Mouse (Mus musculus) megakaryocyte, adult 5-6 weeks (primary cell): Measurements from ENCODE around the gene 1110002E22Rik. TPM values are rescaled to one million over a fixed set of nuclear protein-coding genes. Genes with fewer than 3 reads are reported as not detected.

Experiments
- ATAC-seq: 2 replicates; pipeline ENCODE4 v1.8.0; 2016; ENCODE audit warnings: mild to moderate bottlenecking, inconsistent platforms; ENCODE audit not compliant: poor library complexity, severe bottlenecking
- total RNA-seq, 2 experiments: library from RNA; stranded (forward) in 1 of 2; stranded (reverse) in 1 of 2; fragments of 153-499, 151-499 nt in 1 of 2; fragments of 221-1000, 200-1000 nt in 1 of 2; gene quantifications; 2 replicates each; pipeline versions ENCODE4 v1.2.3 to v1.2.4; 2015 to 2017

1110002E22Rik gene
- total RNA-seq (2015) (not detected in 2 replicates), total RNA-seq (2017) (not detected in 2 replicates)

DNA sequence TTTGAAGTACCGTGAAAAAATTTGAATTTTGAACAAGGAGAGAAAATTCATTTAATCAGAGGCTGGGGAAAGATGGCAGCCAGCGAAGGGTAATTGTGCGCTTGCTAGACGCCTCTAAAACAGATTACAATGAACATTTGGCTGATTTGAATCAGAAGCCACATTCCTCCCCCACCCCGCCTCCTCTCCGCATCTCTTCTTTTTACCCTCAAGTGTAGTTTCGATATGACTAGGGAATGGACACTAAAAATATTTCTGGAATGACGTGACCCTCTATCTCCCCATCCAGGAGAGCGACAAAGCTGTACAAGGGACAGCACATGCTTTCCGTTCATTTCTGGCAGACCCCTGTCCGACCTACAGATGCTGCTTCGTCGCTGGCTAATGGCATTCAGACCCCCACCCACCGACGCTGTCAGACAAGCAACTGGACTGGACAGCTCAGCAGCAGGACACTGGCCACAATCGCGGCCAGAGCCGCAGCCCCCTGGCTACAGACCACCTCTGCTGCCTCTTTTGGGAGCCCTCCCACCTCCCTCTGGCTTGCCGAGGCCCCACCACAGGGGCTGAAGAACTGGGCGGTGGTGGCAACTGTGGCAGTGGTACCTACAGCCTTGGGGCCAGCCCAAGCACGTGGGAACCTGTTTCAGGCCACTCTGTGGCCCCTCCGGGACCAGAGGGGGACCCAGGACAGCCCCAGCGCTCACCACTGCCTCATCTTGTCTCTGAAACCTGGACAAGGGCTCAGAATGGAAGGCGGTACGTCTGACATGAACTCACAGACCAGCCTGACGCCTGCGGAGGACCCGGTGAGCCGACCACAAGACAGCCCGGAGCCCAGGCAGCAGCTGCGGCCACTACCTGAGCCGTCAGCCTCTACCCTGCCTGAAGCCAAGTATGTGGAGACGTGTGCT, at the start of gene 1110002E22Rik:
1110002E22Rik (plus strand) TSS at position 321 of the 914 bp plus-strand sequence.
- ATAC-seq, result no peak

DNA sequence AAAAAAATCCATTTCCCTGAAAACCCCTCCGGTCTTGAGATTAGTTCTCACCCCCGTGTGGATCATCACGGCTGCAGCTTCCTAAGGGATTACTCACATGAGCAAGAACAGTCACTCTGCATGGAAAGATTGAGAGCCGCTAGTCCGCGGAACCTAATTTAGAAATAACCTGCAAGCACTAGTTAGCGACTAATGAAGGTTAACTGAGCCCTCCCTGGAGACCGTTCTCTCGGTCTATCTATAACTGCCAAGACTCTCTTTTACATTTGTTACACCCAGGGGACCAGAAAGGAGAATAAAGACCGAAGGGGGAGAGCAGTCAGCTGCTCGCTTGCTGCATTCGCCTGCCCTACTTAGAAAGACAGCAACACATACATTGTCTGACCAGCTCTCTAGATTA, 48.0 kb upstream of the 1110002E22Rik start:
- no peak for ATAC-seq

DNA sequence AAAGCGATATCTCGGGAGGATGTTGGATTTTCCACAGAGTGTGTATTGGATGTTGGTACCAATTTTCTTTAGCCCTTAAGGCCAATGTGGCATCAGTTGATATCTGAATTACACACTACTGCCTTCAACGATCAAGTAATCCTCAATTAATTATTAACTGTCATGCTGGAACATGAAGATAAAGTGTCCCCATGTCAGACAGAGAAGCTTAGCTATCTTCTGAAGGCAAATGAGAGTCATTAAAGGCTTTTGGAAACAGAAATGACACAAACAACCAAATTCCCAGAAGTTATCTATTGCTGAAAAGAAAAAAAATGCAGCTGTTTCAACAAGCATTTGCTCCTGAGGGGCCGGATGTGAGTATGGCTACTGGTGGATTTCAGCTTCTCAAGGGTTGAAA, 42.8 kb upstream of the 1110002E22Rik start:
- no peak for ATAC-seq

DNA sequence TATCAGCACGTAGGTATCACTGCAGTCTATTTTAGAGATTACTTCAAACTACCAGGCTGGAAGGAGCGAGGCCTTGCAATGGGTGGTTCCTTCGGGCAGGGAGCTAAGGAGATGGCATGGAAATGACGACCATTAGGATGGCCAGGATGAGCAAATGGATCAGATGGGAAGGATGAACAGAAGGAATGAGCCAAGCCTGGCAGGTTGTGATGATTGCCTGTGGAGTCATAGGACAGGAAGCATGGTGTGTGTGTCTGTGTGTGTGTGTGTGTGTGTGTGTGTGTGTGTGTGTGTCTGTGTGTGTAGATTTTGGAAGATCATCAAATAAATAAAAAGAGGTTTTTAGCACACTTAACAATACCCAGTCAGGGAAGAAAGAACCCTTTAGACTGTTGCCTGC, 42.2 kb upstream of the 1110002E22Rik start:
- no peak for ATAC-seq

DNA sequence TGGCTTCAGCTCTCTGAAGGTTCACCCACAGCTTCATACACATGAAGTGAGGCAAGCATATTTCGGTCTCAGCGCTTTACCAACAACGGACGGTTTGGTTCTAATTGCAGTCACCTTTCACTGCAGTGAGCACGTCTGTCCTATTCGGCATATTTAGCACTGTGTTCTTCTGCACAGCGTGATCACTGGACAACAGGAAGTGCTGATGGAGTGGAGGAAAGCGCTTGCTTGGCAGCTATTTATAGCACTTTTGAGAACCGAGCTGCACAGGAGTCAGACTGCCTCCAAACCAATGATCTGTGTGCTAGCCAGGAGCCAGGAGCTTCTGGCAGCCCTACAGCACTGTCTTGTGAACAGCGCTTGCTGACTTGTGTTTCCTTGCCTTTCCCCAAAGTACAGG, 38.6 kb upstream of the 1110002E22Rik start:
- ATAC-seq, result no peak

DNA sequence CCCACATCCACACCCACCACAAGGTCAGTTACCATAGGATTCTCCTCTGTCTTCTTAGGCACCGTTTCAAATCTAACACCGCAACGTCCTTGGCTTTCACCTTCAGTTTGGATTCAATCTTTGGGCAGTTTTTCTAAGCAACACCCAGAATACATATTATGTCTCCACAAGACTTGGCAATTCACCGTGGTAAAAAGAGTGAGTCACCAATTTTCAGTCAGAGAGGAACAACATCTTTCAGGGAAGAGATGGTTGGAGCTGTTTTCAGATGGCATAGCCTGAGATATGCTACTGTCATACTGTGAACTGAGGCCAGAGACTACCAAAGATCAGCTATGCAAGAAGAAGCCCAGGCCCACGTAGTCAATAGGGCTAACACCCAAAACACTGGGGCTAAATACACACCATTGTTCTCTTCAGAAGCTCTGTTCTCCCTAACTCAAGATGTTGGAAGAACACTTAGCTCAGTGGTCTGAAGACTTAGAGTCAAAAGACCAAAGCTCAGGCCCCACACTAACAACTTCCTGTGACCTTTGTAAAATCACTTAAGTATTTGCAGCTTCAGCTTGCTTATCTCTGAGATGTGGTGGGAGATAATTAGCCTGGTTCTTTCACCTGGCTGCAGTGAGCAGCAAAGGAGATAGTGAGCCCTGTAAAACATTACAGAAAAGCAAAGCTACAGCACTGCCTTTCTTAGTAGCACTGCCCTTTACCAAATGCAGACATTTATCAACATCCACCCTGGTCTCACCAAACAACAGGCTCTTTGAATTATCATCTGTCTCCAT, 37.1 kb upstream of the 1110002E22Rik start:
- 0 out of 2 replicates have a peak, but pooled peaks have one; percentile 15 for ATAC-seq

DNA sequence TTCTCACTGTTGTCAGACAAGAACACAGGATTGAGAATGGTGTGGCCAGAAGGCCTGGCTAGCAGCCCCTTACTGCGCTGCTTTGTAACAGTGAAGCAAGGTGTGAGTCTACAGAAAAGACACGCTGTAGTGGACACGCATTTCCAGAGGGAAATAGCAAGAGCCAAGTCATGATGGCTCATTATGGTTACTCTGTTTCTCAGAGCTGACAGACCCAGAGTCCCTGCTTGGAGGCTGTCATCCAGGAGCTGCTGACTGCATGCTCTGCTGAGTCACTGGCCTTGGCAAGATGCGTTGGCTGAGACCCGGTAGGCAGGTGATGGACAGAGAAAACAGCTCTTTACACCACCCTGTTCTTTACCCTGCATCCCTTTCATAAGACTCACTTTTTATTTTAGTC, 35.5 kb upstream of the 1110002E22Rik start:
- no peak for ATAC-seq

DNA sequence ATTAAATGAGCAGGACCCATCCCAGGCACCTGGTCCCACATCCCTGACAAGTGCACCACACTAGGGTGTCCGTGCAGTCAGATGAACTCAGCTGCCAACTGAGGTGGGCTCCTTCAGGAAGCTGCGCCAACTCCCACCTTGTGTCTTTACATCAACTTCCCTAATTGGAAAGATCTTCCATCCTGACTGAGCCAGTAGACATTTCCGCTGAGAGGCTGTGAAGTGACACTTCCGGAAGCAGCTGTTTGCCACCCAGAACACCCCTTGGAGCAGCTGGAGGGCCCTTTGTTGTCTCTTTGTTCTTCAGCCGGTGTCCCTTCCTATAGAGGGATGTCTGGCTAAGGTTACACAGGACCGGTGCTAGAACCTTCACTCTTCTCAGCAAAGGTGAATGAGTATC, 34.3 kb upstream of the 1110002E22Rik start:
- no peak for ATAC-seq

DNA sequence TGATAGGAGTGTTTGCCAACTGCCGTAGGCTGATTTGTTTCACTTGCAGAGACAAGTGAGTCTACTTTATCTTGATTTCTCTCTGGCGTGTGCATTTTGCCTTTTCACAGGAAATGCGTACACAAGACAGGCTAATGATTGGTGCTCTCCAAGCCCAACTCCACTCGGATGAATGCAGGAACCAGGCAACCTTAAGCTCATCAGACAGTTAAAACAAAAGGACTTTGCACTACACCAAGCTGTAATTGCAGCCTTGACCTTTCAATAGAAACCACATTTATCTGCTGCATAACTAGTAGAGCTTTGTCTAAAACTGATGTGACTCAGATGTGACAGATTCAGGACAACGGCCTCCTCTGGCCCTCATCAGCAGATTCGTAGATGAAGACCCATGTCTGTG, 30.9 kb upstream of the 1110002E22Rik start:
- no peak for ATAC-seq

DNA sequence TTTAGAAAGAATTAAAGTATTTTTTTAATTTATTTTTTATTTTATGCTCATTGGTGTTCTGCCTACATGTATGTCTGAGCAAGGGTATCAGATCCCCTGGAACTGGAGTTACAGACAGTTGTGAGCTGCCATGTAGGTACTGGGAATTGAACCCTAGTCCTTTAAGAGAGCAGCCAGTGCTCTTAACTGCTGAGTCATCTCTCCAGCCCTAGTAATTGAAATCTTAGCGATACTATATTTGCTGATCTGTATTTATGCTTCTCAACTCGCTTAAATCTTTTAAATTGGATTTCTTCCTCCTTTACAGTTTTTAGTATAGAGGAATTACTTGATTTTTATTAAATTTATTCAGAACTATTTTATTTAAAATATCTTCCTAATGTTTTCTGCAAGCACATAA, 23.9 kb upstream of the 1110002E22Rik start:
- no peak for ATAC-seq

DNA sequence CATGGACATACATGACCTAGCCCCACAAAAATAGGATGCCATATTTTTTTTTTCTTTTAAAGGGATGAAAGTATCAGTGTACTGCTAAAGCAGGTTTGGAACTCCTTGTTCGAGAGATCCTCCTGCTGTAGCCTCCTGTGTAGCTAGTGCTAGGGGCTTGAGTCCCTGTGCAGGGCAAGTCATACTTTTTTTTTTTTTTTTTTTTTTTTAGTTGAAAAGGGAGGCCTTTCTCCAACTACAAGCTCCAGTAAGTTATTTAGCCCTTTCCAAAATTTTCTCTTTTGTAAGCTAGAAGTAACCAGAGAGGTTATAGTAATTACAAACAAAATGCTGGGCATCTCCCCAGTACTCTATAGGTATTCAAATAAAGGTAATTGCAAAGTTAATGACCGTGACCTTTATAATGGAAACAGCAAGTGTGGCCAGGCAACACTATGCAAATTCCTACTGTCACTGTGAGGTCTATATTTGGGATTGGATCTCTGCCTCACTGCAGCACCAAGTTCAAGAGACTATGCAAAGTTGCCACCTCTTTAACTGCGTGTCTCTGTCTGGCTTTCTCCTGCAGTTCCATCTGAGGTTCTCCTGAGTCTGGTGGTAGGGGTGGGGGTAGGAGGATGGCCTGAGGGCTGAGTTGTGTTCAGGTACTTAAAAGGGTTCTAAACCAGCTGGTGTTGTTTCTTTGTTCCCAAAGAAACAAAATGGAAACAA, 23.1 kb upstream of the 1110002E22Rik start:
- ATAC-seq, result no peak

DNA sequence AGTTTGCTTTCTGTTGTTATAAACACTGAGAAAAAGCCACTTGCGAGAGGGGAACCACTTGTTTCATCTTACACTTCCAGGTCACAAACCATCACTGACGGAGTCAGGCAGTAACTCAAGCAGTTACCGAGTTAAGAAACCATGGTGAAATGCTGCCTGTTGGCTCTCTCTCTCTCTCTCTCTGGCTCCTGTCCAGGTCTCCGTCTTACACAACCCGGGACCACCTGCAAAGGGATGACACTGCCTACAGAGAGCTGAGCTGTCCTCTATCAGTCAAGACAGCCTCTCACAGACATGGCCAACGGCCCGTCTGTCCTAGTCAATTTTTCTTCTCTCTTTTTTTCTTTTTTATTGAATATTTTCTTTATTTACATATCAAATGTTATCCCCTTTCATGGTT, 21.5 kb upstream of the 1110002E22Rik start:
- ATAC-seq, result no peak

DNA sequence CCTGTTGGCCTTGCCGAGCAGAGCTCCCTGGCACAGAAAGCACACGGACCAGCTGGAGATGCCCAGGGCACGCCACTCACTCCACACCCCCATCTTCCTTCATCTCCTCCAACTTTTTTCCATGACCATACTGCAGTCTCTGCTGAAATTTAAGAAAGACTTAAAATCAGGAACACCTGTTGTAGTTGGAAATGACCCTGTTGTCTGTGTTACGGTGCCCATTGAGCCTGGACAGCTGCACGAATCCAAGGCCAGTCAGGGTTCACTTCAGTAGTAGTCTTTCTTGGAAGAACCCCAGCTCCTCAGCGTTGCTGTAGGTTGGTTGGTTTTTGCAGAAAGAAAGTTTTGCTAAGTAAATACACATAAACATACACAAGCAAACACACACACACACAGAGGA, 15.3 kb upstream of the 1110002E22Rik start:
- ATAC-seq, result no peak

DNA sequence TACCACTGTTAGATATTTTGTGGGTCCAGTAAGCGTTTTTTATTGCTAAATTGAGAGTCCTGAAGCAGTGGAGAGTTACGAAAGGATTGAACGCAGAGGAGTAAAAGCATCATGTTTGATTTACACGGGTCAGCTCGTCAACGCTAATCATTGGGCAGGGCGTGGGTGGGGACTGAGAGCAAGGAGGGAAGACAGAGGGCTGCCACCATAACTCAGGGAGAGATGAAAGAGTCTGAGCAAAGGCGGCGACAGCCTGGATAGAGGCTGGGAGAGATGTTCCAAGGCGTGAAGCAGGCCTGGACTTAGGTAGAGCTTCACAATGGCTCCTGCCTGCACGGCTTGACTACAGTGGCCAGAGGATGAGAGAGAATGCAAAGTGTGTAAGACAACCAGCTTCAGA, 14.1 kb upstream of the 1110002E22Rik start:
- no peak for ATAC-seq

DNA sequence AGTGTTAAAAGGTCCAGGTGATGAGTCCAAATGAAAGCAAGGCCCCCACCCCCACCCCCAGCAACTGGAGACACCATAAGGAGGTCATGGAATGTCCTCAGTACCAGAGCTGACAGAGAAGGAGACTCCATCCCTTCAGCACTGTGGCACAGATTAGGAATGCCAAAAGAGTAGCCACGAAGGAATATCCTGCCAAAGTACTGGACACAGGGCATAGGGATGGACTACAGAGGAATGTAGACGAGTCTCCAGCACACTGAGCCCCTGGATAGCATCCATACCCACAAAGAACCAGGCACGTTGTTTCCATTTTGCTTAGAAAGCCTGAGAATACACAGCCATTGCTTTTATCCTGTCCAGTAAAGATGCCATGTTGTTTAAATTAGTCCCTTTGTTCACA, 13.4 kb upstream of the 1110002E22Rik start:
- no peak for ATAC-seq

DNA sequence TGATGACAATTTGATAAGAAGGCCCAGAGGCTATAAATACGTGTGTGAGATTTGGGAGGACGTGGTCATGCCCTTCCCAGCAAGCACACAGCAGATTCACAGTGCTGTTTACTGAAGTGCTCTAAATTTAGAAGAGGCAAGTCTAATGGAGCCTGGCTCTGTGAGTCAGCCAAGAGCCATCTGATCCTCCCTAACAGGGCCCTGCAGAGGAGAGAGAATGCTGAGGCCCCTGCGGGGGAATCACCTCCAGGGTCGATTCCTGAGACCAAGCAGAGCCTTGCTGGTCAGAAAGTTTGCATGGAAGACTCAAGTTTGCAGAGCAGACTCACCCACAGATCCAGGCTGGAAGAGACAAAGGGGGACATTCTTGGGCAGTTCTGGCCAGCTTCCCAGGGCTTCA, 10.9 kb upstream of the 1110002E22Rik start:
- ATAC-seq, result no peak

DNA sequence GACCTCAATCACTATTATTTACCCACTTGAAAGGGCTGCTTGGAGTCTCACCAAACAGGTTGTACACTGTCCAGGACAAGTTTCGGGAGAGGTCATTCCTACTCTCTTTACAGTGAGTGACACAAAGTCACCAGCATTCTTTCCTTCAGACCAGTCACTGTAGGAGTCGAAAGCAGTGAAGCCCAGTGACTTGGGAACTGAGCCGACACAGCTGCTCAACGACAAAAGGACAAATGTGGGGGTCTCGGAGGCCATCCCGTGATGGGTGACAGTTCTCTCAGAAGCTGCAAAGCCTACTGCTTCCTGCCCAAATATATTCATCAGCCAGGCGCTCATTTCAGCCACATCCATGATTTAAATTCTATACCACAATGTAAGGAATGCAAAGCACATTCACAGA, 7.9 kb upstream of the 1110002E22Rik start:
- no peak for ATAC-seq

DNA sequence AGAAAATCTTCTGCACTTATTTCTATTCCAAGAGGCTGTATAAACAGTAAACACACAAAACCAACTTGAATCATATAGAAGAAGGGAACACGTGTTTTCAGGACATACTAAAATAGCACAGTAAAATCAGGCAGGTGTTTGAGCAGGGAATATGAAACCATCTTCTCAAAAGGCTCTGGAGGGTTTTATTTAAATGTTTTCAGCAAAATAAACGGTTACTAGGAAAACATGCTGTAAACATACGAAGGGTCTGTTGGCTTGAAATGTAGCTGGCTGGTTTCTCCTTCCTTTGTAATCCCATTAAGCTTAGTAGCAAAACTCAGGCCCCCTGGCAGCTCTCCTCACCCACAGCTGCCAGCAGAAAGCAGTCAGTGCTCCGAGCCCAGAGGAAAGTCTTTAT, 6.6 kb upstream of the 1110002E22Rik start:
- no peak for ATAC-seq

DNA sequence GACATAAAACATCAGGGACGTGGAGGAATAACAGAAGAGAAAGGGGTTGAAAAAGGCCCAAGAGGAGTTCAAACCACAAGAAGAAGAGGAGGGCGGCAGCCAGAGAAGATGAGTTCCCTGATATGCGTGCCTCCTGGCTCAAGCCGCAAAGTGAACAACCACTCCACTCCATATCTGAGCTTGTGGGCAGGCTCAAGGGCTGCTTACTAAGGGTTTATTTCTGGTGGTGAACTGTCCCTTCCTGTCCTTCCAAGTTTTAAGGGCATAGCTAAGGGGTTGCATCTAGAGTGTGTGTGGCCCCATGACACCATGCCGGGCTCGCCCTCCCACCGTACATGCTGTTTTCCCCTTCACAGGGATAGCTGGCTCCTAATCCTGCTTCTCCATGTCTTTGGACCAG, 4.4 kb upstream of the 1110002E22Rik start:
- ATAC-seq, result 0 out of 2 replicates have a peak, but pooled peaks have one; percentile 22

DNA sequence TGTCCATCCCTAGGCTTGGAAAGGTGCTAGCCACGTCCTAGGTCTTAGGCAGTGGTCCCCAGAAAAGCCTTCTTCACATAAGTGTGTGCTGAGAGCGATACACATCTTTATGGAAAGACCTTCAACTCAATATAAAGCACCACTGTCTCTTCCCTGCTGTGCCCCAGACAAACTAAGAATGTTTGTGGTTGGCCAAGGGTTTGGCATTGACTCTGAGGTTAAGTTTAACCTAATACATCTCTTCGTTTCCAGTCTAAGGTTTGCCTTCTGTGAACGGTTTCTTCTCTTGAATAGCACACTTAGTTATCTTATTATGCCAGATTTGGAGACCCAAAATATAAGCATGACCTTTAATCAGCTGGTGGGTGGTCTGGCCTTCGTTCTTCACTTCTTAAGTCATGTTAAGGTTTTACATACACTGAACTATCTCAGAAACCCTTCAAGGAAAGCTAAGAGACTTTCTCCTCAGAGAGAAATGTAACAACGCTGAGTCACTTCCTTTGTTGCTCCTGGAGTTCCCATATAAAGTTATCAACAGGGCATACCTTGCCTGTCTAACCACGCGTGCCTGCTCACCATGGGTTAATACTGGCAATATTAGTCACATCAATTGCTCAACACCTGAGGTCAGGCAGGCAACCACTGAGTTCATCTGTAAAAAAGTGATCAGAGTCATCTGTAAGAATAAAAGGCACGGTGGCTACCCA, 3.5 kb upstream of the 1110002E22Rik start:
- peak; percentile 41 for ATAC-seq

DNA sequence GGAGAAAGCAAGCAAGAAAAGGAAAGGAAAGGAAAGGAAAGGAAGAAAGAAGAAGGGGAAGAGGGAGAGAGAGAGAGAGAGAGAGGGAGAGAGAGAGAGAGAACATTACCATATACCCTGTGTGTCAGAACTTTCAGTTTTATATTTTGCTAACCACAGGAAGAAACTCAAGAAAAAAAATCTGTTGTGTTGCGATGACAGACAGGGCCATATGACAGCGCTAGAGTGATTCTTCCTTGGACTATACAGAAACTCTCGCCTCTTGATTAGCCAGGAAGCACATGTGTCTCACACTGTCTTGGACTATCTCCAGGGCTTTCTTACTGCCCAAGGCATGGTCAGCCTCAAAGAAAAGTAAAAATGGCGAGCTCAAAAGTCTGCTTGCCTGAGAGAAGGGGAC, 2.2 kb upstream of the 1110002E22Rik start:
- no peak for ATAC-seq
